ENCODE assay signal across 13 mouse cellular contexts in the genomic region with DNA sequence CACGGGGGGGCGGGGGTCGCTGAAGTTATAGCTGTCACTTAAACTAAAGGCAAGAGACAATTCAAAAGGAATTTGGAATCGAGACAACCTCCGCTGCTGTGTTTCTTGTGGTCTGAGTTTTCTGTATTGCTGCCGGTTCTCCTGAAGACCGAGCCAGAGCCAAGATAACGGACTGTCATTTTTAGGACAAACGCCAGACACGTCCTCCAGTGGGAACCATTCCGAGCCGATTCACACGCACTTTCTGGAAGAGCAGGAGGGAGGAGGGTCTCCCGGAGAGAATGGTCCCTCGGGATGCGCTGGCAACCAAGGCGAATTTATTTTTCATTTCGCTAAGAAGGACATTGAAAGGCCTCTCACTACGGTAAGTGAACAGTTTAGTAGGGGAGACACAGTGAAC. TPM values are rescaled to one million over a fixed set of nuclear protein-coding genes. Genes with fewer than 3 reads are reported as not detected.
DNase-seq lines count a peak whose midpoint lies in the region; ATAC-seq and TF ChIP-seq lines count a peak whose summit lies in the region.
"Had no signal": no experiment of that assay in that cellular context is flagged by ENCODE, and none has a peak within 500 bp of the region (broad histone marks: within the 10 kb centered on the region; RNA-seq: fewer than 3 reads in every experiment).

No protein-coding gene starts in this region.

- WGBS in heart, embryonic 11.5 days (ENCODE audit: insufficient replicate concordance) = 31% methylated on average over 19 of the region's 19 CpGs
- WGBS in stomach, embryonic 15.5 days = 47% methylated on average over 19 of the region's 19 CpGs
- WGBS in stomach, postnatal 0 days = 51% methylated on average over 19 of the region's 19 CpGs

- no peak overlapping the region for H3K9ac ChIP-seq in heart, embryonic 11.5 days (ENCODE audit: low read depth, low read length)
- H3K9ac ChIP-seq in stomach, embryonic 15.5 days = no peak overlapping the region
- no peak overlapping the region for H3K9ac ChIP-seq in stomach, postnatal 0 days (ENCODE audit: low read length)
- H3K9ac ChIP-seq: kidney, embryonic 15.5 days had no signal

- no peaks in the 10 kb centered on the region for H3K9me3 ChIP-seq in heart, embryonic 11.5 days (replicated peaks; ENCODE audit: control insufficient read depth, low read length)
- H3K9me3 ChIP-seq in stomach, embryonic 15.5 days = no peaks in the 10 kb centered on the region
- no peaks in the 10 kb centered on the region for H3K9me3 ChIP-seq in stomach, postnatal 0 days (ENCODE audit: control insufficient read depth, low read length)
- H3K9me3 ChIP-seq: kidney, embryonic 15.5 days had no signal

- no peak for ATAC-seq in heart, embryonic 11.5 days (replicated peaks; ENCODE audit: insufficient number of reproducible peaks, low FRiP score, low TSS enrichment)
- ATAC-seq in stomach, embryonic 15.5 days (ENCODE audit: insufficient read depth, low FRiP score, low read depth) = no peak
- ATAC-seq in stomach, postnatal 0 days (ENCODE audit: low FRiP score, low TSS enrichment) = no peak
- no peak for ATAC-seq in CD4-positive, CD25-positive, alpha-beta regulatory T cell, adult 4 months

- intact Hi-C loops in heart, postnatal 25 days (cut with DNase I) = no loop called here

- H3K27ac ChIP-seq in heart, embryonic 11.5 days (ENCODE audit: low read depth, low read length) = no peak overlapping the region
- no peak overlapping the region for H3K27ac ChIP-seq in stomach, embryonic 15.5 days
- H3K27ac ChIP-seq in stomach, postnatal 0 days (replicated peaks) = no peak overlapping the region
- H3K27ac ChIP-seq: kidney, embryonic 15.5 days had no signal

- no peak for TF ChIP-seq CTCF in stomach, postnatal 0 days (IDR thresholded peaks at IDR 0.05; ENCODE audit: low read depth)

- TF ChIP-seq EP300 in stomach, postnatal 0 days (optimal IDR thresholded peaks at IDR 0.05) = no peak

- no peaks in the 10 kb centered on the region for H3K27me3 ChIP-seq in heart, embryonic 11.5 days (ENCODE audit: control insufficient read depth, insufficient read depth, low read length)
- no peaks in the 10 kb centered on the region for H3K27me3 ChIP-seq in stomach, embryonic 15.5 days (replicated peaks)
- H3K27me3 ChIP-seq in stomach, postnatal 0 days (ENCODE audit: control insufficient read depth, insufficient read depth, low read length) = no peaks in the 10 kb centered on the region

- H3K4me2 ChIP-seq in heart, embryonic 11.5 days = peak overlapping the region; percentile 27
- H3K4me2 ChIP-seq in stomach, embryonic 15.5 days = 0 out of 2 replicates have a peak overlapping the region, but pooled peaks have one; percentile 19
- H3K4me2 ChIP-seq in stomach, postnatal 0 days (replicated peaks; ENCODE audit: low read depth) = no peak overlapping the region
- H3K4me2 ChIP-seq: kidney, embryonic 15.5 days had no signal

- peak; percentile 10 for DNase-seq in adrenal gland, postnatal 10 days
- no peak for DNase-seq in adrenal gland, postnatal 36 days
- no peak for DNase-seq in heart, postnatal 25 days (ENCODE audit: low spot score)
- DNase-seq in stomach, postnatal 0 days (ENCODE audit: low spot score) = no peak
- DNase-seq in layer of hippocampus, adult 11-12 months (ENCODE audit: low spot score) = no peak
- DNase-seq: adrenal gland, postnatal 25 days; embryo, embryonic 11 days; lung, postnatal 4 days had no signal

- no peaks in the 10 kb centered on the region for H3K36me3 ChIP-seq in heart, embryonic 11.5 days (ENCODE audit: control insufficient read depth, insufficient read depth, low read length)
- no peaks in the 10 kb centered on the region for H3K36me3 ChIP-seq in stomach, embryonic 15.5 days
- no peaks in the 10 kb centered on the region for H3K36me3 ChIP-seq in stomach, postnatal 0 days (ENCODE audit: control insufficient read depth, insufficient read depth, low read length)
- H3K36me3 ChIP-seq: kidney, embryonic 15.5 days had no signal

- H3K4me3 ChIP-seq in heart, embryonic 11.5 days (ENCODE audit: low read depth, low read length) = no peak overlapping the region
- no peak overlapping the region for H3K4me3 ChIP-seq in stomach, embryonic 15.5 days (replicated peaks)
- H3K4me3 ChIP-seq in stomach, postnatal 0 days (ENCODE audit: low read depth, low read length) = no peak overlapping the region
- H3K4me3 ChIP-seq: erythroblast, embryonic 14.5 days; kidney, embryonic 15.5 days had no signal

- peaks cover 5% of the 10 kb centered on the region; the same call in 1 of the 2 replicates for H3K4me1 ChIP-seq in heart, embryonic 11.5 days (ENCODE audit: control insufficient read depth, insufficient read depth, low read length)
- no peaks in the 10 kb centered on the region for H3K4me1 ChIP-seq in stomach, embryonic 15.5 days
- H3K4me1 ChIP-seq in stomach, postnatal 0 days (replicated peaks; ENCODE audit: control insufficient read depth, insufficient read depth) = no peaks in the 10 kb centered on the region

RNA-seq across cellular contexts. Expression of gene Unc5b, which starts 7.4 kb away (rescaled TPM):
- 10 to 100 TPM; 14.0 to 16.1 TPM for total RNA-seq in adrenal gland, postnatal 10 days (2021)
- 1 to 10 TPM; 5.9 to 8.3 TPM for total RNA-seq in adrenal gland, postnatal 36 days (2021)
- polyA plus RNA-seq in heart, embryonic 11.5 days (2014; fragmentation: Nextera tagmentation; extraction: Ambion mirVana) = 15.0 and 15.6 TPM in 2 replicates
- total RNA-seq in heart, postnatal 25 days (2021) = 10 to 100 TPM; 15.2 to 18.4 TPM
- polyA plus RNA-seq in stomach, embryonic 15.5 days (2015; fragmentation: Nextera tagmentation; extraction: Ambion mirVana) = 3.8 and 4.0 TPM in 2 replicates
- polyA plus RNA-seq in stomach, postnatal 0 days (2015; fragmentation: Nextera tagmentation; extraction: Ambion mirVana) = 3.8 and 4.1 TPM in 2 replicates
- not detected for polyA plus RNA-seq in CD4-positive, CD25-positive, alpha-beta regulatory T cell, adult 4 months (2017; shearing (Covaris generic))
- polyA plus RNA-seq: erythroblast, embryonic 14.5 days had no signal
